Mouse (Mus musculus) Patski (cell line): ENCODE data around the gene Susd3. TPM values are rescaled to one million over a fixed set of nuclear protein-coding genes. Genes with fewer than 3 reads are reported as not detected.

Experiments used
- ATAC-seq: fragments of 100-300 bp; one replicate; pipeline ENCODE4 v1.8.0; 2021
- CTCF ChIA-PET: fragments of 350-600 bp; sonication (Branson Sonifier 250); formaldehyde crosslinking; loops from one replicate; lab custom pipeline; 2022; ENCODE audit warnings: inconsistent platforms; lab: Charles Lee
- POLR2A ChIA-PET: fragments of 350-600 bp; sonication (Branson Sonifier 250); formaldehyde crosslinking; loops from one replicate; lab custom pipeline; 2022; ENCODE audit warnings: antibody characterized with exemption, inconsistent platforms; lab: Charles Lee
- DNase-seq: peaks from one replicate; pipeline ENCODE4 v3.0.0-alpha.2; 2011; ENCODE audit warnings: low read depth, low spot score
- H3K27me3 ChIP-seq: fragments of 371-371 bp; one replicate; pipeline ENCODE4 v1.5.1; 2021
- CTCF ChIP-seq: fragments of 100-300 bp; IDR thresholded peaks from one replicate; pipeline ENCODE4 v1.5.1; 2021
- in situ Hi-C: fragments of 300-500 bp; cut with MboI; formaldehyde crosslinking; loops from 3 replicates; pipeline ENCODE4 v1.11.1; 2018; ENCODE audit warnings: low pct_unique_long_range_greater_than_20kb, mixed read lengths
- polyA plus RNA-seq: library from polyadenylated mRNA; unstranded; gene quantifications from one replicate; pipeline ENCODE4 v1.2.3, GENCODE M21; 2021

The Susd3 gene
- polyA plus RNA-seq, 1 experiment from 2014 or later: not detected

DNA sequence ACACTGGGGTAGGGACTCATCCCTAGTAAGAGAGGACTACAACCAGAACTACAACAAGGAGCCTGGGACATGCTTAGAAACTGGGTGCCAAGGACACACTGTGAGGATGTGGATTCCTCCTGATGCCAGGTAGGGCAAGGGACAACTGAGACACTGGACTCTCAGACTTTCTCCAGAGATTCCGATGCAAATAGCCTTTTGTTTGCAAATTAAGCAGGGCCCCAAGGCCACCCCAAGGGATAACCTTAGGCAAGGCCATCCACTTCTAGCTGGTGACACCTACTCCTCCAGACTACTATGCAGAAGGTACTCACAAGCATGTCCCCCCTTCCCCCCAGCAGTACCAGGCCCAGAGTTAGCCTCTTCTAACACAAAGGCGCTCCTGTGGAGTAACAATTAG lies 1.9 kb downstream of the Susd3 start:
- no peaks in the 10 kb centered on the region for H3K27me3 ChIP-seq
- POLR2A ChIA-PET: no interaction called here
- ATAC-seq: no peak
- in situ Hi-C loops: no loop called here
- no peak for DNase-seq
- TF ChIP-seq CTCF: no peak
- CTCF ChIA-PET: no interaction called here

DNA sequence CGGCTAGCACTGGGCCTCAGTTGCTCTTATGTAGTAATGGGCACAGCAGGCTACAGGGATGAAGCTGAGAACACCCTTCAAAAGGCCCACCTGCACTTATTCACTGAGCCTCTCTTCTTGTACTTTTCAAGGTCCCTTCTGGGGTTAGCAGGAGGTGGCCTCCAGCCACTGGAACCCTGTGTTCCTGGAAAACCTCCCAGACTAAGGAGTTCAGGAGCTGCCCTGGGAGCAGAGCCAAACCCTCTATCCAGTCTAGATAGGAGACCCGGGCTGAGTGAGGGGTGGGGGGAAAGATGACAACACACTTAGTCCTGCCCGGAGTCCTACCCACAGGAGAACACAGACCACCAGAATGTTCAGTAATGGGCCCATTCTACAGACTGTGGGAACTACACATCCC lies 2.5 kb downstream of the Susd3 start:
- CTCF ChIA-PET: no interaction called here
- no peak for TF ChIP-seq CTCF
- no peaks in the 10 kb centered on the region for H3K27me3 ChIP-seq
- POLR2A ChIA-PET: no interaction called here
- ATAC-seq (no peak), DNase-seq (no peak)
- in situ Hi-C loops: no loop called here

GRCm38 (mm10) chr13:49245251-49245650 lies 3.3 kb downstream of the Susd3 start:
- ChIA-PET POLR2A (no interaction called here), CTCF (no interaction called here)
- ATAC-seq (no peak), DNase-seq (no peak)
- in situ Hi-C loops: no loop called here
- H3K27me3 ChIP-seq: no peaks in the 10 kb centered on the region
- TF ChIP-seq CTCF: no peak

GRCm38 (mm10) chr13:49243492-49243891 lies 5.0 kb downstream of the Susd3 start:
- ChIA-PET POLR2A (no interaction called here), CTCF (no interaction called here)
- in situ Hi-C loops: no loop called here
- ATAC-seq: no peak
- no peak for DNase-seq
- no peak for TF ChIP-seq CTCF
- H3K27me3 ChIP-seq: no peaks in the 10 kb centered on the region

DNA sequence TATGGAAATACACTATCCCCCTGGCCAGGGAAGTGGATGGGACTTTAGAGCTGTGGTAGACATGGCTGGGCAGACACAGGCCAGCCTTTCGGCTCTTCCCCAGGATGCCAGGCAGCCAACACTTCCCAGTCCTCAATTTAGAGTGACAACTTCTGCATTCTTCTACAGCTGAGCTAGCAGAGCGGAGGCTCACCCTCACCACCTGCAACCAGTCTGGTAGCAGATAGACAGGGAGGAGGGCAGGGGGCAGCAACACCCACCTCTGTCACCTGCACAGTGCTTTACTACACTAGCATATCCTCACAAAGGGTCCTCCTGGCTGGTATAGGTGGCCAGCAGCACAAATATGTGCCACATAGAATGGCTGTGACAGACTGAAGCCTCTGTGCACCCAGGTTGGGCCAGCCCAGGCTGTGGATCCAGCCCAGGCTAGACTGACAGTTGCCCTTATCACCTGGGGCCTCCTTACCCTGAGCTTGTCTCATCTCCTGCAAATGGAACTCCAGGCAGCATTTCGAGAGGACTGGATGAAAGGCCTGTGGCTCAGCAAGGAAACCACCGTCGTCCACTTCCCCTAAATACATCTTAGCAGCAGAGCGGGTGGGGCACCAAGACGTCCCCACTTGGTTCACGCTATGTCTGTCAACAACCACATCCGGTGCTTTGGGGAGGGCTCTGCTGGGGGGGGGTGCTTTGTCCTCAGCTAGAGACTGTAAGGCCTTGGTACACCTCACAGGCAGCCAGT lies 6.0 kb downstream of the Susd3 start:
- TF ChIP-seq CTCF: no peak
- no peaks in the 10 kb centered on the region for H3K27me3 ChIP-seq
- POLR2A ChIA-PET: no interaction called here
- CTCF ChIA-PET: no interaction called here
- ATAC-seq: no peak
- DNase-seq: no peak
- in situ Hi-C loops: no loop called here

DNA sequence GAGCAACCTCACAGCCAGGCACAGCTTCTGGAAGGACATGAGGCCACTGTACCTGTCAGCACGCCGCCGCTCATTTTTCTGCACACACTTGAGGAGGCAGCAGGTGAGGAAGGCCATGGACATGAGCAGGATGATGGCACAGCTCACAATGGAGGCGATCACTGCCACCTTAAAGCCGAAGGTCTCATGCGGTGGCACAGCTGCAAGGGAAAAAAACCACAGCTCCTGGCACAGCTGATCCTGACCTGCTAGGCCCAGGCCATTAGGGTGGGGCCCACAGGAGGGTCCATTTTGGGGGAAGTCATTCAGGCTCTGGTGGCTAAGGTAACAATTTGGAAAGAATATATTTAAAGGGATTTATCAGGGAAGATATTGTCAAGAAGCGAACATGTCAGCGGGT lies 9.8 kb downstream of the Susd3 start:
- ATAC-seq (no peak), DNase-seq (no peak)
- no peak for TF ChIP-seq CTCF
- ChIA-PET CTCF (no interaction called here), POLR2A (no interaction called here)
- in situ Hi-C loops: no loop called here
- no peaks in the 10 kb centered on the region for H3K27me3 ChIP-seq

- DNase-seq (no peak), ATAC-seq (no peak)
- ChIA-PET POLR2A (interaction anchor here (0.6 to 0.7 kb wide), 2 partner anchors 8 to 26 kb away, joined by 3 to 6 read pairs; no protein-coding TSS in a partner anchor), CTCF (no interaction called here)
- no peak for TF ChIP-seq CTCF
- in situ Hi-C loops: no loop called here
- H3K27me3 ChIP-seq: no peaks in the 10 kb centered on the region
Measured at GRCm38 (mm10) chr13:49237617-49238016, 10.9 kb downstream of the Susd3 start.

DNA sequence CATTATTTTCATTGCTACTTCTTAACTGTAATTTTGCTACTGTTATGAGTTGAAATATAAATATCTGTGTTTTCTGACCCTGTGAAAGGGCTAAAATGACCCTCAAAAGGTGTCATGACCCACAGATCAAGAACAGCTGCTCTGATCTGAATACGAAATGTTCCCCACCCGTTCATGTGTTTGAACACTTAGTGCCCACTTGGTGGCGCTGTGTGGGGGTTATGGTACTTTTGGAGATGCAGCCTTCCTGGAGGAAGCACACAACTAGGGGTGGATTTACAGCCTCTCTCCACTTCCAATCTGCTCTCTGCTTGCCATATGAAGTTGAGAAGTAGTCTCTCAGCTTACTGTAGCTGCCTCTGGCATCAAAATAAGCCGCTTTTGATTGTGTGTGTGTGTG lies 13.8 kb downstream of the Susd3 start:
- in situ Hi-C loops: no loop called here
- H3K27me3 ChIP-seq: no peaks in the 10 kb centered on the region
- no peak for TF ChIP-seq CTCF
- DNase-seq: no peak
- POLR2A ChIA-PET: no interaction called here
- ATAC-seq: no peak
- CTCF ChIA-PET: no interaction called here

- POLR2A ChIA-PET: no interaction called here
- ATAC-seq (no peak), DNase-seq (no peak)
- CTCF ChIA-PET: interaction anchor here (1.0 kb wide), 1 partner anchor 9 kb away, joined by 3 read pairs; no protein-coding TSS in a partner anchor
- in situ Hi-C loops: no loop called here
- H3K27me3 ChIP-seq: no peaks in the 10 kb centered on the region
- TF ChIP-seq CTCF: no peak
Measured at GRCm38 (mm10) chr13:49233792-49234572, 14.5 kb downstream of the Susd3 start.

DNA sequence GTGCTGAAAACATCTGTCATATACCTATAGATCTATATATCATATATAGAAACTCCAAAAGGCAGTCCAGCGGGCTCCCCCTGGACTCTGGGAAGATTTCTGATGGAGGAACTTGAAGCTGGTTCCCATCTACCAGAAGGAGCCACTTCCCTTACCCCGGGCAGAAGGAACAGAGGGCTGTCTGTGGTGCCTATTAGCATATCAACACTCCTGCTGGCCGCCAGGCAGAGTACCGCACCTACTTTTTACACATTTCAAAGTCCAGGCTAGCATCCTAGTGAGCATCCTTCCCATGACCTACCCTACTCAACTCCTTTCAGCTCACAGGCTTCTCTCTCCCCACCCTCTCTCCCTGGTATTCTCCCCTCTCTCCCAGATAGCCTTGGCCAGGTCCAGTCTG lies 22.9 kb downstream of the Susd3 start:
- no peak for DNase-seq
- CTCF ChIA-PET: interaction anchor here (0.9 kb wide), 1 partner anchor 8 kb away, joined by 3 read pairs; no protein-coding TSS in a partner anchor

DNA sequence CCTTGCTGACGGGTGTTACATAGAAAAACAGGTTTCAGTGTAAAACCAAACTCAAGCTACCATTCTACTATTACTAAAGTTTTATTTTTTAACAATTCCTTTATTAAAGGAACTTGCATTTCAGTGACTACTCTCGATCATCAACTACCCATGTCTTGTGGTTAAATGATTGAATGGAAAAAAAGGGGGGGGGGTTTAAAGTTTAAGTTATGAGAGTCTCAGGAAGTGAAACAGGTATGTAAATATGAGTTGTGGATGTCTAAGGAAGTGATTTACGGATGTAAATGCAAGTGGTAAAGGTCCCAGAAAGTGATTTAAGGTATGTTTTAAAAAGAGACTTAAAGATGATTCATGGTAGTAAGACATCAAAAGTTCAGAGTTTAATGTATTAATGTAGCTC lies 23.3 kb downstream of the Susd3 start:
- DNase-seq (no peak), ATAC-seq (no peak)
- ChIA-PET POLR2A (interaction anchor here (0.7 kb wide), 1 partner anchor 337 kb away, joined by 5 read pairs; no protein-coding TSS in a partner anchor), CTCF (interaction anchor here (0.9 kb wide), 1 partner anchor 9 kb away, joined by 3 read pairs; no protein-coding TSS in a partner anchor)
- peaks cover 21% of the 10 kb centered on the region for H3K27me3 ChIP-seq
- no peak for TF ChIP-seq CTCF
- in situ Hi-C loops: no loop called here

More for the DNA sequence above, 22.9 kb downstream of the Susd3 start:
- in situ Hi-C loops: no loop called here
- H3K27me3 ChIP-seq: peaks cover 21% of the 10 kb centered on the region
- ATAC-seq: no peak
- POLR2A ChIA-PET: no interaction called here
- no peak for TF ChIP-seq CTCF
